Mouse (Mus musculus) small intestine, adult 2 months (tissue): Measurements from ENCODE around the gene Hnf4a. TPM values are rescaled to one million over a fixed set of nuclear protein-coding genes. Genes with fewer than 3 reads are reported as not detected.

Source experiments
- H3K27ac ChIP-seq: fragments of 200-500 bp; 2 replicates; pipeline ENCODE4 v1.5.1; 2012; ENCODE audit warnings: low read depth, low read length, control low read depth, inconsistent platforms; ENCODE audit not compliant: insufficient read depth
- H3K27me3 ChIP-seq: fragments of 200-500 bp; 2 replicates; pipeline ENCODE4 v1.6.1; 2012; ENCODE audit warnings: mild to moderate bottlenecking, moderate library complexity, low read length, inconsistent platforms; ENCODE audit not compliant: control insufficient read depth, insufficient read depth
- H3K36me3 ChIP-seq: fragments of 200-500 bp; 2 replicates; pipeline ENCODE4 v1.6.1; 2012; ENCODE audit warnings: mild to moderate bottlenecking, low read length, control low read depth, inconsistent platforms; ENCODE audit not compliant: control insufficient read depth, insufficient read depth
- H3K4me1 ChIP-seq: fragments of 200-500 bp; 2 replicates; pipeline ENCODE4 v1.6.1; 2012; ENCODE audit warnings: low read length, inconsistent platforms, mixed read lengths; ENCODE audit not compliant: control insufficient read depth, insufficient read depth, insufficient read length
- H3K4me3 ChIP-seq: fragments of 200-500 bp; 2 replicates; pipeline ENCODE4 v1.5.1; 2012; ENCODE audit warnings: low read depth, mild to moderate bottlenecking, control low read depth, inconsistent platforms, low read length, moderate library complexity
- CTCF ChIP-seq: fragments of 200-500 bp; IDR thresholded peaks from 2 replicates; pipeline ENCODE4 v1.5.1; 2012; ENCODE audit warnings: low read depth, mild to moderate bottlenecking, control low read depth, inconsistent platforms, low read length, moderate library complexity, mixed read lengths; ENCODE audit not compliant: insufficient replicate concordance, insufficient read length; ENCODE audit errors: extremely low read depth
- POLR2A ChIP-seq: fragments of 200-500 bp; IDR thresholded peaks from 2 replicates; pipeline ENCODE4 v1.6.1; 2012; ENCODE audit warnings: low read depth, mild to moderate bottlenecking, control low read depth, inconsistent platforms, low read length, moderate library complexity
- WGBS: fragments of 180-500 bp; shearing (Covaris S2); methylation state at CpG from one replicate; pipeline ENCODE4 v1.1.7; 2018; 5-methylcytosine and 5-hydroxymethylcytosine counted together
- polyA plus RNA-seq: library from polyadenylated mRNA; depleted of rRNA; stranded (reverse); fragments of >200 nt; gene quantifications from 2 replicates; pipeline ENCODE4 v1.2.3, GENCODE M21; 2012

The Hnf4a gene
- polyA plus RNA-seq, 1 experiment = 397 TPM

DNA sequence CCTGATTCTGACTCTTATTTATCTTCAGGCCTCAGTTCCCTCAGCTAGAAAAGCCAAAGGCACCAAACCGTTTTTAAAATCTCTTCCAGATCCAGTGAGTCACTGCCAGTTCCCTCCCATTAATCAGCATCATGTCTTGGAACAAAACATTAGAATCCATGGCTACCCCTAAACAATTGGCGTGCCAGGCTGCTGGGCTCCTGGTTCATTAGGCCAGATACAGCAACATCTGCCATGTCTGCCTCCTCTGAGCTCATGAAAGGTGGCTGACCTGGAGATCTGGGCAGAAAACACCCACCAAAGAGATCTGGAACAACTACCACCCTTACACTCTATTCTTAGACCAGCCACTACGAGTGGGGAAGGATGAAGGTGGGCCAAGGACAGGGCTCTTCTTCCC lies 35.5 kb upstream of the Hnf4a start:
- 65% methylated on average over 3 of the region's 3 CpGs for WGBS
- H3K4me3 ChIP-seq = no peak overlapping the region
- H3K27ac ChIP-seq = no peak overlapping the region
- TF ChIP-seq POLR2A = no peak
- no peak for TF ChIP-seq CTCF
- H3K27me3 ChIP-seq = no peaks in the 10 kb centered on the region
- H3K4me1 ChIP-seq = peaks cover 4% of the 10 kb centered on the region; the same call in 1 of the 2 replicates
- H3K36me3 ChIP-seq = peaks cover 13% of the 10 kb centered on the region

DNA sequence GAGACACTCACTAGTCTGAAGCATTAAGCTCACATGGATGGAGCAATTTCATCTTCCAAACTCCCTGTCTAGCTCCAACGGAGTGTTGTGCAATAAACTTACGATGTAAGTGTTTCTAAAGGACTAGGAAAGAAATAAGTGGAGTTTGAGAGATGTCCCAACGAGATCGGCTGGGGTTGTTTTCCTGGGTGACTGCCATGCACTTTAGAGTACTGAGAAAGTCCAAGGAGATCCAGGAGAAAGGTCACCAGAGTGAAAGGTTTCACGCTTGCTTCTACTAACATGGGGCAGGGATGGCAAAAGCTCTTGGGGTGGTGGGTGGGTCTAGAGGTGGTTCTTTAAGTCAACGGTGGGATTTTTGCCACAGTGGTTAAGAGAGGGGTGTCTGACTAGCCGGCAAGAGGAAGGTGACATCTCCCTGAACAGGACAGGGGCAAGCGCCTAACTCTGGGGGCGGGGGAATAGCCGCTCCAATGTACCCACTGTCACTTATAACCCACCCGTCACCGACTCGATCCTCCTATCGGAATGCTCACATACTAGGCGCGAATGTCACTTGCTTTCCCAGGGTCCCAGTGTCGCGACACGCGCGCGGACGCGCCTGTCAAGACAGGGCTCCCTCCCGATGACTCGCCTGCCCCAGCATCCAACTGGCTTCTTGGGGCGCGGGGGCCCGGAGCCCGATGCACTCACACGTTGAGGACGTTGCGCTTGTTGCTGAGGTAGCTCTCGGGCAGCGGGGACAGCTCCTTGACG lies 34.7 kb upstream of the Hnf4a start:
- under 1% methylated on average over 36 of the region's 36 CpGs for WGBS
- TF ChIP-seq CTCF = no peak
- no peak for TF ChIP-seq POLR2A
- Histone ChIP-seq H3K4me1 (peaks cover 4% of the 10 kb centered on the region; the same call in 1 of the 2 replicates), H3K27me3 (no peaks in the 10 kb centered on the region), H3K4me3 (peak overlapping the region; percentile 91), H3K36me3 (peaks cover 13% of the 10 kb centered on the region), H3K27ac (peak overlapping the region; percentile 22)

DNA sequence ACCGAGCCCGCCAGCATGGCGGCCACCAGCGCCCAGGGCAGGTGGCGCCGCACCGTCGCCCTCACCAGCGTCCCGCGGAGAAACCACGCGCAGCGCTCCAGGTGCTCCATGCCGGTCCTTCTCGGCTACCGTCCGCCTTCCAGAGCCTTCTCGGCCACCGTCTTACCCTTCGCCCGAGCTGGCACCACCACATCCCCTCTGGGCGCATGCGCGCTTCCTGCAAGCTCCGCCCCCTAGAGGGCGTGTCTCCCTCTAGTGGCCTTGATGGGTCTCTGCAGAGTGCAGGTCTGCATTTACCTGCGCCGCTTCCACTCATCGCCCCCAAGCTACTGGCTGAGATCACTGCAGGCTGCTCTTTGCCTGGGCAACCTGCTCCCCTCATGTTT lies 34.1 kb upstream of the Hnf4a start, which contains the start of gene Fitm2:
TSS of gene Fitm2 (minus strand) at position 164 of the 386 bp plus-strand sequence.
- TF ChIP-seq CTCF (peak; percentile 98), POLR2A (no peak; the same call in 1 of the 2 replicates)
- peak within 1 kb of the TSS; percentile 22 for H3K27ac ChIP-seq
- H3K27me3 ChIP-seq = no peaks in the 10 kb centered on the region
- peaks cover 13% of the 10 kb centered on the region for H3K36me3 ChIP-seq
- H3K4me1 ChIP-seq = peaks cover 4% of the 10 kb centered on the region; the same call in 1 of the 2 replicates
- under 1% methylated on average over 30 of the region's 30 CpGs for WGBS
- H3K4me3 ChIP-seq = peak within 1 kb of the TSS; percentile 91

DNA sequence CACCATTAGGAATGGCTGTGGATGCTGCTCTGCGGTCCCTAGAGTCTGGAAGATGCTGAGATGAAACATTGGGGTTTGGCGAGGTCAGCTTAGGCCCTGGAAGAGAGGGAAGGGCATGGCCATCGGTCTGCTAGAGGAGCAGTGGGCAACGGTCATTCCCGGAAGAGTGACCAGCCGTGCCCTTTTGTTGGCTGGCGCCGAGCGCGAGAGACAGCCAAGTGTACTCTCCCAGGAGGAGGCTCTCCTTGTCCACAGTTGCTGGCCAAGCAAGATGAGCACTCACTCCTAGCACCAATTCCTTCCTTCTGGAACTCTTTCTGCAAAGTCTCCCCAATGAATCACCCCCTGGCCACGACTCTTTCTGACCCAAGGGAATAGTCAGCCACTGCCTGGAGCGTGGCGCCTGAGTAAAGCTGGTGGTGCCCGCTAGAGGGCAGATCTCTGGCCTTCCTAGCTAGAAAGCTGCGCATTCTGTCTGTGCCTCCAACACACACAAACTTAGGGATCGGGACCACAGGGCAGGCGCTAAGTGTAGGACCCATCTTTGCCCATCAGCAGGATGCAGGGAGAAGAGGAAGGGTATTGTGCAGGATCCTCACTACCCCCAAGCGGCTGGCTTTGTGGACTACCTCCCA lies 26.3 kb upstream of the Hnf4a start:
- no peak overlapping the region for H3K27ac ChIP-seq
- H3K4me1 ChIP-seq = peaks cover 4% of the 10 kb centered on the region; the same call in 1 of the 2 replicates
- no peaks in the 10 kb centered on the region for H3K27me3 ChIP-seq
- no peak overlapping the region for H3K4me3 ChIP-seq
- WGBS = 72% methylated on average over 18 of the region's 18 CpGs
- no peaks in the 10 kb centered on the region for H3K36me3 ChIP-seq
- 0 out of 2 replicates have a peak, but pooled peaks have one; percentile 15 for TF ChIP-seq CTCF
- no peak for TF ChIP-seq POLR2A

DNA sequence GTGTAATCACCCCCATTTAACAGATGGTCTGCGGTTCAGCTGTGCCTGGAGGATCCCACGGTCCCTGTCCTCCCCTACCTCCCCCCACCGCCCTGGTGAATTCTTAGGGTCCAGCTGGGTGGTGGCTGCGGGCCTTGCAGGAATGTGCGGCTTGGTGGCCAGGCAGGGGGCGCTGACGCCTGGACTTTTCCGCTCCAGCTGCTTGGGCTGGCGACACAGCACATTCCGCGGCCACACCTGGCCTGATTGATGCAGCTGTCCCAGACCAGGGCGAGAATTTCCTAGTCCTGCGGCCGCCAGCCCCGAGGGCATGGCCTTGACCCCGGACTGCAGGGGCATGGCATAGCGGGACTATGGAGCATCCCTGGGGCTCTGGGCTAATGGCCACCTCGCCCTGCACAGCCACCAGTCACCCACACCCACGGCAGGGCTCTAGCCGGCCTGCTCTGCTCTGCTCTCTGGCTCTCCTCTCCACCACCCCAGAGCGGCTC lies 25.0 kb upstream of the Hnf4a start:
- WGBS = 3% methylated on average over 21 of the region's 21 CpGs
- peak; percentile 32; the same call in 1 of the 2 replicates for TF ChIP-seq CTCF
- no peak for TF ChIP-seq POLR2A
- peak overlapping the region; percentile 21; the same call in 1 of the 2 replicates for H3K4me3 ChIP-seq
- H3K36me3 ChIP-seq = no peaks in the 10 kb centered on the region
- no peak overlapping the region for H3K27ac ChIP-seq
- H3K27me3 ChIP-seq = no peaks in the 10 kb centered on the region
- H3K4me1 ChIP-seq = peaks cover 4% of the 10 kb centered on the region; the same call in 1 of the 2 replicates

DNA sequence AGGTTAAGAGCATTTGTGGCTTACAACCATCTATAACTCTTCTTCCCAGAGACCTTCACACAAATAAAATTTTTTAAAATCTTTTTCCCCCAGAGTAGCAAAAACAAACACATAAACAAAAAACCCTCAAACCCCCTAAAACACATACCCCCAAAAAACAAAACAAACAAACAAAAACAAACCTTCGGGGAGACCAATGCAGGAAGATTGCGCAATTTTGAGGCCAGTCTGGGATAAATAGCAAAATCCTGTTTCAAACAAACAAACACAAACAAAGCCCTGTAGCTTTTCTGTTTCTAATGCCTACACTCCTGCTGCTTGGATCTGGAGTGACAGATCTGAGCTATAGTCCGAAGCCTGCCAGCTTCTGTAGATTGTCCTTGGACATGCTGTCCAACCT lies 19.2 kb upstream of the Hnf4a start:
- Histone ChIP-seq H3K27me3 (no peaks in the 10 kb centered on the region), H3K4me3 (no peak overlapping the region), H3K36me3 (no peaks in the 10 kb centered on the region), H3K27ac (no peak overlapping the region), H3K4me1 (no peaks in the 10 kb centered on the region)
- TF ChIP-seq CTCF (no peak), POLR2A (no peak)
- 86% methylated on average over 3 of the region's 3 CpGs for WGBS
